Mouse (Mus musculus) heart, embryonic 13.5 days (tissue): ENCODE data around the gene Sun2. TPM values are rescaled to one million over a fixed set of nuclear protein-coding genes. Genes with fewer than 3 reads are reported as not detected.

Experiments
- ATAC-seq: fragments of 200-750 bp; cut with Nextera tagmentation; 2 replicates; pipeline ENCODE4 v1.8.0; 2017; ENCODE audit warnings: moderate TSS enrichment; ENCODE audit not compliant: insufficient number of reproducible peaks, low FRiP score, low TSS enrichment; ENCODE audit errors: extremely low read depth
- H3K27ac ChIP-seq: fragments of 300-500 bp; sonication (generic); replicated peaks from 2 replicates; pipeline ENCODE4 v1.5.1; 2015; ENCODE audit warnings: moderate library complexity, mild to moderate bottlenecking, inconsistent platforms
- H3K27me3 ChIP-seq: fragments of 300-500 bp; sonication (generic); replicated peaks from 2 replicates; pipeline ENCODE4 v1.6.1; 2015; ENCODE audit warnings: mild to moderate bottlenecking, inconsistent platforms
- H3K36me3 ChIP-seq: fragments of 300-500 bp; sonication (generic); 2 replicates; pipeline ENCODE4 v1.6.1; 2015; ENCODE audit warnings: mild to moderate bottlenecking, inconsistent platforms
- H3K4me1 ChIP-seq: fragments of 300-500 bp; sonication (generic); 2 replicates; pipeline ENCODE4 v1.6.1; 2015; ENCODE audit warnings: inconsistent platforms
- H3K4me2 ChIP-seq: fragments of 300-500 bp; sonication (generic); 2 replicates; pipeline ENCODE4 v1.6.1; 2015; ENCODE audit warnings: inconsistent platforms, mild to moderate bottlenecking, moderate library complexity
- H3K4me3 ChIP-seq: fragments of 300-500 bp; sonication (generic); 2 replicates; pipeline ENCODE4 v1.5.1; 2015; ENCODE audit warnings: moderate library complexity, mild to moderate bottlenecking, inconsistent platforms
- H3K9ac ChIP-seq: fragments of 300-500 bp; sonication (generic); 2 replicates; pipeline ENCODE4 v1.6.1; 2015; ENCODE audit warnings: inconsistent platforms, mild to moderate bottlenecking, moderate library complexity
- H3K9me3 ChIP-seq: fragments of 300-500 bp; sonication (generic); 2 replicates; pipeline ENCODE4 v1.6.1; 2016; ENCODE audit warnings: inconsistent platforms
- WGBS: fragments of 180-500 bp; shearing (Covaris S2); methylation state at CpG from one replicate; pipeline ENCODE4 v1.1.7; 2015; ENCODE audit warnings: mixed read lengths; 5-methylcytosine and 5-hydroxymethylcytosine counted together
- polyA plus RNA-seq: library from polyadenylated mRNA; unstranded; fragments of >200 nt; fragmentation: Nextera tagmentation; extraction: Ambion mirVana; gene quantifications from 2 replicates; pipeline ENCODE4 v1.2.1, GENCODE M21; 2015

Sun2 gene
- polyA plus RNA-seq, 1 experiment from 2014 or later = 5.3 TPM

GRCm38 (mm10) chr15:79753873-79754272 lies 11.5 kb upstream of the Sun2 start:
- Histone ChIP-seq H3K36me3 (no peaks in the 10 kb centered on the region; the same call in 1 of the 2 replicates), H3K4me3 (no peak overlapping the region), H3K9me3 (no peaks in the 10 kb centered on the region), H3K4me2 (no peak overlapping the region), H3K9ac (no peak overlapping the region; the same call in 1 of the 2 replicates), H3K27me3 (no peaks in the 10 kb centered on the region), H3K4me1 (no peaks in the 10 kb centered on the region; the same call in 1 of the 2 replicates), H3K27ac (no peak overlapping the region)
- 49% methylated on average over 4 of the region's 4 CpGs for WGBS
- ATAC-seq = no peak

- Histone ChIP-seq H3K9me3 (no peaks in the 10 kb centered on the region), H3K4me1 (no peaks in the 10 kb centered on the region; the same call in 1 of the 2 replicates), H3K4me3 (no peak overlapping the region), H3K4me2 (no peak overlapping the region), H3K36me3 (no peaks in the 10 kb centered on the region; the same call in 1 of the 2 replicates), H3K27me3 (no peaks in the 10 kb centered on the region), H3K27ac (no peak overlapping the region), H3K9ac (no peak overlapping the region; the same call in 1 of the 2 replicates)
- 76% methylated on average over 3 of the region's 3 CpGs for WGBS
- ATAC-seq = no peak
These were observed 11.1 kb upstream of the Sun2 start for GRCm38 (mm10) chr15:79753420-79753752.

DNA sequence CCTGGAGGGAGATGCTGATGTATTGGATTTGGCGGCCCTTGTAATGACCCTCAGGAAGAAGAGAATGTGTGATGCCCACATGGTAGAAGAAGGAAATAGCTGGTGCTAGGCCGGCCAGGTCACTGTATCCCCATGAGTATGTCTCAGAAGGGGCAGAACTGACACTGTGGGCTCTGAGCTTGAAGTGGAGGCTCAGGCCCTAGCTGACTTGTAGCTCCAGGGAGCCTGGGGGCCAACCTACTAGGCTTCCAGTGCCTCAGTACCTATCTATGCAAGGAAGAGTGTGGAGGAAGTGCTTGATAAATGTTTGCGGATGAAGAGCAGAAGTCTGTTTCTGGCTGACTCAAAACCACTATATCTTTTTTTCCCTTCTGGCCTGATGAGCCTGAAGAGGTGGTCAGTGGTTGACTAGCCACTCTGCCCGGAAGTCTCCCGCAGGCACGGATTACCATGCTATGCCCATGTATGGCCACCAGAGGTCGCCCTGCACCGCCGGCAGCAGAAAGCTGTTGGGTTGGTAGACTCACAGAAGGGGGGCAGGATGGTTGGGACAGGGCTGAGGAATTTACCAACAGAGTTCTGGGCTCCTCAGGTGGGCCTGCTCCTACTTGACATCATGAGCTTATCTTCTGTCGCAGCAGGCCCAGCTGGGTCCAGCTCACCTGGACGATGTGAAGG lies 10.5 kb upstream of the Sun2 start:
- Histone ChIP-seq H3K4me3 (no peak overlapping the region), H3K27me3 (no peaks in the 10 kb centered on the region), H3K27ac (no peak overlapping the region), H3K4me1 (no peaks in the 10 kb centered on the region; the same call in 1 of the 2 replicates), H3K9me3 (no peaks in the 10 kb centered on the region), H3K9ac (no peak overlapping the region), H3K4me2 (no peak overlapping the region), H3K36me3 (no peaks in the 10 kb centered on the region; the same call in 1 of the 2 replicates)
- no peak for ATAC-seq
- WGBS = 22% methylated on average over 11 of the region's 11 CpGs

DNA sequence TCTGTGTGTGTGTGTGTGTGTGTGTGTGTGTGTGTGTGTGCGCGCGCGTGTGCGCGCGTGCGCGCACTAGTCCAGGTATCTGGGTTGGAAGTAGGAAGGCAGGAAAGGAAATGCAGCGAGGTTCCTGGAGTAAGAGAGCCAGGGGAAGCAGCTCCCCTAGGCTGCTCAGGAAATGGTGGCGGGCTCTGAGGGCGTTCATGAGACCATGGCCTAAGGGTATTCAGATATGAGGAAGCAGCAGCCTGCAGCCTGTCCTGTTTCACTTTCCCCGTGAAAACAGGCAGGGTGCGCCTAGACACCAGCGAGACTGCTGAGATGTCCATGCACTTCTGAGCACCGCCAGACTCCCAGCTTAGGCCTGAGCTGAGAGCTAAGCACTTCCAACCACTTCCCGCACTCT lies 9.4 kb upstream of the Sun2 start:
- H3K4me1 ChIP-seq = no peaks in the 10 kb centered on the region; the same call in 1 of the 2 replicates
- no peak overlapping the region for H3K4me2 ChIP-seq
- no peaks in the 10 kb centered on the region for H3K27me3 ChIP-seq
- no peaks in the 10 kb centered on the region; the same call in 1 of the 2 replicates for H3K36me3 ChIP-seq
- H3K27ac ChIP-seq = no peak overlapping the region
- 79% methylated on average over 17 of the region's 17 CpGs for WGBS
- no peak for ATAC-seq
- H3K4me3 ChIP-seq = no peak overlapping the region
- H3K9me3 ChIP-seq = no peaks in the 10 kb centered on the region
- H3K9ac ChIP-seq = no peak overlapping the region

DNA sequence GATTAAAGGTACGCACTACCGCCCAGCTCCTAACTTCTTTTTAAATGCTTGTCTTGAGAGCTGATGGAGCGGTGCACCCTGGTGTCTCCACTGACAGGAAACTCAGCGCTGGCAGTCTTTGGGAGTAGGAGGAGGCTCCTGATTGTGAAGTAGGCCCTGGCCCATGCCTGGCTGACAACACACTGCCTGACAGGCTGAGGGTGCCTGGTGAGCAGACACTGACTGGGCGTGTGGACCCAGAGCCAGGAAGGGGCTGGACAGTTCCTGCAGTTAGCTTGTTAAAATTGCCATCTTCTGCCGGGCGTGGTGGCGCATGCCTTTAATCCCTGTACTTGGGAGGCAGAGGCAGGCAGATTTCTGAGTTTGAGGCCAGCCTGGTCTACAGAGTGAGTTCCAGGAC lies 7.9 kb upstream of the Sun2 start:
- no peak for ATAC-seq
- no peaks in the 10 kb centered on the region for H3K9me3 ChIP-seq
- no peaks in the 10 kb centered on the region; the same call in 1 of the 2 replicates for H3K4me1 ChIP-seq
- 83% methylated on average over 8 of the region's 8 CpGs for WGBS
- no peak overlapping the region for H3K4me2 ChIP-seq
- no peak overlapping the region for H3K4me3 ChIP-seq
- no peak overlapping the region for H3K27ac ChIP-seq
- no peaks in the 10 kb centered on the region for H3K27me3 ChIP-seq
- no peaks in the 10 kb centered on the region; the same call in 1 of the 2 replicates for H3K36me3 ChIP-seq
- H3K9ac ChIP-seq = no peak overlapping the region

- Histone ChIP-seq H3K9me3 (no peaks in the 10 kb centered on the region), H3K27me3 (no peaks in the 10 kb centered on the region), H3K36me3 (peaks cover 2% of the 10 kb centered on the region; the same call in 1 of the 2 replicates), H3K4me3 (no peak overlapping the region), H3K27ac (no peak overlapping the region), H3K4me1 (peaks cover 5% of the 10 kb centered on the region), H3K9ac (no peak overlapping the region), H3K4me2 (no peak overlapping the region)
- 82% methylated on average over 7 of the region's 7 CpGs for WGBS
- no peak for ATAC-seq
These were observed 6.8 kb upstream of the Sun2 start for GRCm38 (mm10) chr15:79749162-79749561.

DNA sequence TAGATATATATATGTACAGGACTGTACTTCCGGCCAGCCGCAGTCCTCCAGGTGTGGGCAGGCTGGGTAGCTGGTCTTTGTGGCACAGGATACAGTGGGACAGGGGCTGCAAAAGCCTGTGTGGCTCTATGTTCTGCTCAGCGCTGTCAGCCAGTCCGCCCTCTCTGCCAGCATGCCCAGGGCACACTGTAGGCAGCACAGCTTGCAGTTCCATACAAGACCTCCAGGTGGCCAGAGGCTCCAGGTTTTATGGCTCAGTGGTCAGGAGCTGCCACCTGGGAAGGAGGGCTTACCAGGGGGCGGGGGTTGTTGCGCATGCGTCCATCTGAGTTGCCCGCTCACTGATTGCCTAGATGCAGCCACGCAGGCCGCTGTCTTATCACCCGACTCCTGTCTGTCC lies 5.7 kb upstream of the Sun2 start:
- WGBS = 50% methylated on average over 11 of the region's 11 CpGs
- Histone ChIP-seq H3K9me3 (no peaks in the 10 kb centered on the region), H3K4me3 (no peak overlapping the region), H3K27me3 (no peaks in the 10 kb centered on the region), H3K4me1 (peaks cover 9% of the 10 kb centered on the region), H3K9ac (no peak overlapping the region), H3K36me3 (peaks cover 3% of the 10 kb centered on the region; the same call in 1 of the 2 replicates), H3K4me2 (no peak overlapping the region), H3K27ac (no peak overlapping the region)
- ATAC-seq = no peak

DNA sequence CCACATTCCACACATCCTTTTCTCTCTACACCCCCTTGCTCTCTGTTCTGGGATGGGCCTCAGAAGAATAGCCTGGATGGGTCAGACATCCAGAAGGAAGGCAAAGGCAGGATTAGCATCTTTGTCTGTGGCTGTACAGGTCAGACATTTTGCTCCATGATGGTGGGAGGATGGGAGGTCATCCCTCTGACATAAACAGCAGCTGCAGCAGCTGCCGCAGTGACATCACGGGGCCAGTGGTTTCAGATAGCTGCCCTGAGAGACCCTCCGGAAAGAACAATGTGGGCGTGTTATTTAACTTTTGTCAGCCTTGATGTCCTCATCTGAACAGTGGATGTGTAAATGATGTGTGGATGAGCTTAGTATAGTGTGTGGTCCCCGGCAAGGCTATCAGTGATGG lies 3.5 kb upstream of the Sun2 start:
- no peak for ATAC-seq
- no peak overlapping the region for H3K4me3 ChIP-seq
- peaks cover 20% of the 10 kb centered on the region for H3K4me1 ChIP-seq
- peak overlapping the region; percentile 5; the same call in 1 of the 2 replicates for H3K9ac ChIP-seq
- H3K27ac ChIP-seq = no peak overlapping the region
- no peaks in the 10 kb centered on the region for H3K9me3 ChIP-seq
- WGBS = 80% methylated on average over 5 of the region's 5 CpGs
- H3K4me2 ChIP-seq = no peak overlapping the region
- H3K27me3 ChIP-seq = no peaks in the 10 kb centered on the region
- H3K36me3 ChIP-seq = peaks cover 3% of the 10 kb centered on the region; the same call in 1 of the 2 replicates

- H3K4me3 ChIP-seq = no peak overlapping the region
- H3K27ac ChIP-seq = no peak overlapping the region
- H3K27me3 ChIP-seq = no peaks in the 10 kb centered on the region
- H3K4me2 ChIP-seq = no peak overlapping the region
- ATAC-seq = no peak
- H3K36me3 ChIP-seq = peaks cover 6% of the 10 kb centered on the region; the same call in 1 of the 2 replicates
- peak overlapping the region; percentile 5; the same call in 1 of the 2 replicates for H3K9ac ChIP-seq
- H3K9me3 ChIP-seq = no peaks in the 10 kb centered on the region
- WGBS = 76% methylated on average over 10 of the region's 10 CpGs
- H3K4me1 ChIP-seq = peaks cover 25% of the 10 kb centered on the region
These were observed 3.0 kb upstream of the Sun2 start for GRCm38 (mm10) chr15:79745312-79745711.

DNA sequence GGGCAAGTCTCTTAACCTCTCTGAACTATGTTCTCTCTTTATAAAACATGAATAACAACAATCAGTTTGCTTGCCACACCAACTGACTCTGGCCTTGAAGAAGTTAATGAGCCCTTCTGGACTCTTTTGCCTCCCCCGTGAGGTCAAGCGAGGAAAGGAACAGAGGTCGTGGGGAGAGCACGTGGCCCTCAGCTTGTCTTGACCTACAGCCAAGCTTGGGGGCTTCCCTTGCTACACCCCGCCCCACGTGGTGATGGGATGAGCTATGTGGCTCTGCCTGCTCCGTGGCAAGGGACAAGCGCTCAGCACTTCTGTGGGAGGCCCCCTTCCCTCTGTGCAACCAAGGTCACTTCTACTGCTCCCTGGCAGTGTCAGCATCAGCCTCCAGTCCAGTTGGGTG lies 2.4 kb upstream of the Sun2 start:
- no peaks in the 10 kb centered on the region for H3K27me3 ChIP-seq
- peaks cover 31% of the 10 kb centered on the region for H3K4me1 ChIP-seq
- no peak overlapping the region for H3K9ac ChIP-seq
- 58% methylated on average over 8 of the region's 8 CpGs for WGBS
- 0 out of 2 replicates have a peak, but pooled peaks cover 6% of the 10 kb centered on the region for H3K36me3 ChIP-seq
- no peak overlapping the region for H3K4me3 ChIP-seq
- ATAC-seq = no peak
- H3K9me3 ChIP-seq = no peaks in the 10 kb centered on the region
- H3K27ac ChIP-seq = no peak overlapping the region
- H3K4me2 ChIP-seq = no peak overlapping the region

GRCm38 (mm10) chr15:79744001-79744400 lies 1.7 kb upstream of the Sun2 start:
- Histone ChIP-seq H3K27me3 (no peaks in the 10 kb centered on the region), H3K27ac (no peak overlapping the region), H3K4me1 (peaks cover 38% of the 10 kb centered on the region), H3K36me3 (peaks cover 13% of the 10 kb centered on the region), H3K4me3 (no peak overlapping the region), H3K9ac (no peak overlapping the region), H3K4me2 (no peak overlapping the region), H3K9me3 (no peaks in the 10 kb centered on the region)
- no peak for ATAC-seq
- WGBS = 89% methylated on average over 11 of the region's 11 CpGs

GRCm38 (mm10) chr15:79742706-79743023 lies 329 bp upstream of the Sun2 start:
- ATAC-seq = no peak
- H3K36me3 ChIP-seq = peaks cover 26% of the 10 kb centered on the region
- peak overlapping the region; percentile 93 for H3K9ac ChIP-seq
- WGBS = 0% methylated on average over 23 of the region's 23 CpGs
- H3K4me3 ChIP-seq = peak overlapping the region; percentile 71
- peak overlapping the region; percentile 90 for H3K4me2 ChIP-seq
- H3K27ac ChIP-seq = peak overlapping the region; percentile 84; the same call in 1 of the 2 replicates
- H3K9me3 ChIP-seq = no peaks in the 10 kb centered on the region
- no peaks in the 10 kb centered on the region for H3K27me3 ChIP-seq
- H3K4me1 ChIP-seq = peaks cover 40% of the 10 kb centered on the region
